Mouse (Mus musculus) cerebellum, adult 2 months (tissue): ENCODE data around the gene Tec. TPM values are rescaled to one million over a fixed set of nuclear protein-coding genes. Genes with fewer than 3 reads are reported as not detected.

Experiments
- DNase-seq, 2 experiments: peaks; one replicate each; pipeline ENCODE4 v3.0.0; 2021
- H3K27ac ChIP-seq: fragments of 200-500 bp; 2 replicates; pipeline ENCODE4 v1.5.1; 2012; ENCODE audit warnings: low read length, control low read depth, inconsistent platforms; ENCODE audit not compliant: insufficient read depth
- H3K27me3 ChIP-seq: fragments of 200-500 bp; 2 replicates; pipeline ENCODE4 v1.6.1; 2012; ENCODE audit warnings: inconsistent platforms, mild to moderate bottlenecking, low read length, moderate library complexity; ENCODE audit not compliant: control insufficient read depth, insufficient read depth
- H3K4me1 ChIP-seq: fragments of 200-500 bp; 2 replicates; pipeline ENCODE4 v1.6.1; 2011; ENCODE audit warnings: low read length; ENCODE audit not compliant: control insufficient read depth, insufficient read depth
- H3K4me3 ChIP-seq: fragments of 200-500 bp; replicated peaks from 2 replicates; pipeline ENCODE3; 2011; ENCODE audit warnings: mild to moderate bottlenecking, low read depth, low read length, control low read depth; ENCODE audit not compliant: insufficient read depth
- CTCF ChIP-seq: fragments of 200-500 bp; IDR thresholded peaks from 2 replicates; pipeline ENCODE4 v1.5.1; 2011; ENCODE audit warnings: low read depth, mild to moderate bottlenecking, control low read depth, low read length, moderate library complexity, borderline replicate concordance; ENCODE audit not compliant: insufficient read depth
- POLR2A ChIP-seq: fragments of 200-500 bp; IDR thresholded peaks from 2 replicates; pipeline ENCODE4 v1.6.1; 2011; ENCODE audit warnings: low read length, control low read depth, borderline replicate concordance; ENCODE audit not compliant: insufficient read depth
- WGBS: fragments of 180-500 bp; shearing (Covaris S2); methylation state at CpG from one replicate; pipeline ENCODE4 v1.1.7; 2018; 5-methylcytosine and 5-hydroxymethylcytosine counted together
- polyA plus RNA-seq: library from polyadenylated mRNA; depleted of rRNA; stranded (reverse); fragments of >200 nt; gene quantifications from 2 replicates; pipeline ENCODE4 v1.2.3, GENCODE M21; 2012

The Tec gene
- polyA plus RNA-seq, 1 experiment = 1.8 TPM

- TF ChIP-seq CTCF (no peak), POLR2A (no peak)
- WGBS = 81% methylated on average over 4 of the region's 4 CpGs
- H3K27ac ChIP-seq = no peak overlapping the region
- no peak for DNase-seq
- H3K4me1 ChIP-seq = no peaks in the 10 kb centered on the region
- H3K4me3 ChIP-seq = no peak overlapping the region
- H3K27me3 ChIP-seq = no peaks in the 10 kb centered on the region
Observed at GRCm38 (mm10) chr5:72798563-72798962, 69.7 kb downstream of the Tec start.

- no peaks in the 10 kb centered on the region for H3K4me1 ChIP-seq
- no peak overlapping the region for H3K27ac ChIP-seq
- no peak for TF ChIP-seq POLR2A
- no peak for TF ChIP-seq CTCF
- 66% methylated on average over 14 of the region's 14 CpGs for WGBS
- no peak overlapping the region for H3K4me3 ChIP-seq
- H3K27me3 ChIP-seq = no peaks in the 10 kb centered on the region
- no peak for DNase-seq
Observed at GRCm38 (mm10) chr5:72796186-72796613, 72.1 kb downstream of the Tec start.

GRCm38 (mm10) chr5:72793309-72793850, 74.9 kb downstream of the Tec start:
- H3K27me3 ChIP-seq = no peaks in the 10 kb centered on the region
- TF ChIP-seq CTCF (no peak), POLR2A (no peak)
- H3K4me1 ChIP-seq = no peaks in the 10 kb centered on the region
- WGBS = 83% methylated on average over 3 of the region's 3 CpGs
- no peak overlapping the region for H3K4me3 ChIP-seq
- no peak overlapping the region for H3K27ac ChIP-seq
- DNase-seq = no peak

- Histone ChIP-seq H3K27ac (no peak overlapping the region), H3K4me1 (no peaks in the 10 kb centered on the region), H3K4me3 (no peak overlapping the region), H3K27me3 (no peaks in the 10 kb centered on the region)
- TF ChIP-seq POLR2A (no peak), CTCF (no peak)
- DNase-seq = no peak
- 43% methylated on average over 6 of the region's 6 CpGs for WGBS
Observed at GRCm38 (mm10) chr5:72791789-72792188, 76.5 kb downstream of the Tec start.

GRCm38 (mm10) chr5:72791386-72791785, 76.9 kb downstream of the Tec start:
- WGBS = 74% methylated on average over 4 of the region's 4 CpGs
- DNase-seq = no peak
- TF ChIP-seq CTCF = no peak
- no peak for TF ChIP-seq POLR2A
- H3K4me3 ChIP-seq = no peak overlapping the region
- no peaks in the 10 kb centered on the region for H3K4me1 ChIP-seq
- no peaks in the 10 kb centered on the region for H3K27me3 ChIP-seq
- no peak overlapping the region for H3K27ac ChIP-seq

GRCm38 (mm10) chr5:72785451-72785850, 82.8 kb downstream of the Tec start:
- no peaks in the 10 kb centered on the region for H3K4me1 ChIP-seq
- no peak for DNase-seq
- WGBS = 77% methylated on average over 4 of the region's 4 CpGs
- TF ChIP-seq CTCF = no peak
- TF ChIP-seq POLR2A = no peak
- H3K4me3 ChIP-seq = no peak overlapping the region
- H3K27ac ChIP-seq = no peak overlapping the region
- H3K27me3 ChIP-seq = no peaks in the 10 kb centered on the region

GRCm38 (mm10) chr5:72784719-72785118, 83.6 kb downstream of the Tec start:
- Histone ChIP-seq H3K4me1 (no peaks in the 10 kb centered on the region), H3K27ac (no peak overlapping the region), H3K4me3 (no peak overlapping the region), H3K27me3 (no peaks in the 10 kb centered on the region)
- WGBS = 80% methylated on average over 3 of the region's 3 CpGs
- DNase-seq = no peak
- TF ChIP-seq CTCF (no peak), POLR2A (no peak)

GRCm38 (mm10) chr5:72783957-72784356, 84.3 kb downstream of the Tec start:
- H3K27me3 ChIP-seq = no peaks in the 10 kb centered on the region
- no peak for DNase-seq
- 80% methylated on average over 8 of the region's 8 CpGs for WGBS
- no peak overlapping the region for H3K4me3 ChIP-seq
- H3K4me1 ChIP-seq = no peaks in the 10 kb centered on the region
- no peak overlapping the region for H3K27ac ChIP-seq
- TF ChIP-seq POLR2A = no peak
